In genomic region chr5:110639459-110639858, GRCm38 (mm10) we compare ENCODE assay signal across 8 mouse cellular contexts. TPM values are rescaled to one million over a fixed set of nuclear protein-coding genes. Genes with fewer than 3 reads are reported as not detected.
DNase-seq lines count a peak whose midpoint lies in the region; ATAC-seq lines count a peak whose summit lies in the region.

No protein-coding gene starts in this region.

- no peaks in the 10 kb centered on the region for H3K9me3 ChIP-seq in hindbrain, embryonic 13.5 days

- no peaks in the 10 kb centered on the region for H3K4me1 ChIP-seq in hindbrain, embryonic 13.5 days (replicated peaks)

- H3K9ac ChIP-seq in hindbrain, embryonic 13.5 days = no peak overlapping the region

- no peaks in the 10 kb centered on the region for H3K36me3 ChIP-seq in hindbrain, embryonic 13.5 days

- WGBS in hindbrain, embryonic 13.5 days = 25% methylated on average over 12 of the region's 12 CpGs

- peak; percentile 56 for DNase-seq in MEL-GATA-1-ER (ENCODE audit: extremely low read depth, low read depth)
- DNase-seq in c-Kit-positive CD71-negative TER-119-negative erythroid progenitor cells, embryonic 14.5 days (ENCODE audit: low read depth) = peak; percentile 73
- peak; percentile 45 to 69 for DNase-seq in layer of hippocampus, postnatal 25 days (ENCODE audit: extremely low spot score in 1 of 2, low spot score in 1 of 2)
- peak; percentile 83 for DNase-seq in lung, postnatal 10 days
- DNase-seq in retina, postnatal 1 day = peak; percentile 84
- peak; percentile 67 to 68 for DNase-seq in thymus, postnatal 36 days

- no peak overlapping the region for H3K4me3 ChIP-seq in hindbrain, embryonic 13.5 days

- 0 out of 2 replicates have a peak, but pooled peaks cover 4% of the 10 kb centered on the region for H3K27me3 ChIP-seq in hindbrain, embryonic 13.5 days

- H3K27ac ChIP-seq in hindbrain, embryonic 13.5 days = no peak overlapping the region

- peak; percentile 91 for ATAC-seq in frontal cortex, adult (ENCODE audit: low TSS enrichment)
- no peak for ATAC-seq in hindbrain, embryonic 13.5 days (ENCODE audit: low FRiP score)

- 0 out of 2 replicates have a peak overlapping the region, but pooled peaks have one; percentile 21 for H3K4me2 ChIP-seq in hindbrain, embryonic 13.5 days

RNA-seq across cellular contexts. Expression of gene Noc4l, which starts 13.8 kb away (rescaled TPM):
- 41.6 and 41.8 TPM in 2 replicates for polyA plus RNA-seq in hindbrain, embryonic 13.5 days (2015; fragmentation: Nextera tagmentation; extraction: Ambion mirVana)
- 10 to 100 TPM; 29.1 to 29.5 TPM for total RNA-seq in layer of hippocampus, postnatal 25 days (2021)

RNA-seq across cellular contexts. Expression of gene Ddx51, which starts 13.8 kb away (rescaled TPM):
- 14.8 and 16.5 TPM in 2 replicates for polyA plus RNA-seq in hindbrain, embryonic 13.5 days (2015; fragmentation: Nextera tagmentation; extraction: Ambion mirVana)
- total RNA-seq in layer of hippocampus, postnatal 25 days (2021) = 10 to 100 TPM; 24.1 to 34.6 TPM
